Mouse (Mus musculus) monocyte, adult 5-6 weeks (primary cell): ENCODE measurements around the gene Cenpc1. TPM values are rescaled to one million over a fixed set of nuclear protein-coding genes. Genes with fewer than 3 reads are reported as not detected.

ENCODE experiments used
- ATAC-seq: fragments of 153-309, 156-312 bp; replicated peaks from 2 replicates; pipeline ENCODE4 v1.8.0; 2017; ENCODE audit warnings: mild to moderate bottlenecking; ENCODE audit not compliant: low TSS enrichment, insufficient number of reproducible peaks, severe bottlenecking, poor library complexity, low FRiP score
- total RNA-seq: library from RNA; stranded (forward); fragments of 200-1000, 200-491, 200-594 nt; gene quantifications from 3 replicates; pipeline ENCODE4 v1.2.3, GENCODE M21; 2017

Cenpc1 gene
- total RNA-seq, 1 experiment from 2014 or later = 19.4 TPM

- ATAC-seq = no peak
Observed at GRCm38 (mm10) chr5:86063501-86063900, 1.9 kb downstream of the Cenpc1 start.

GRCm38 (mm10) chr5:86029820-86030219 is 35.6 kb downstream of the Cenpc1 start:
- no peak for ATAC-seq

- no peak for ATAC-seq
Observed at GRCm38 (mm10) chr5:85996545-85997510, 68.6 kb downstream of the Cenpc1 start.

DNA sequence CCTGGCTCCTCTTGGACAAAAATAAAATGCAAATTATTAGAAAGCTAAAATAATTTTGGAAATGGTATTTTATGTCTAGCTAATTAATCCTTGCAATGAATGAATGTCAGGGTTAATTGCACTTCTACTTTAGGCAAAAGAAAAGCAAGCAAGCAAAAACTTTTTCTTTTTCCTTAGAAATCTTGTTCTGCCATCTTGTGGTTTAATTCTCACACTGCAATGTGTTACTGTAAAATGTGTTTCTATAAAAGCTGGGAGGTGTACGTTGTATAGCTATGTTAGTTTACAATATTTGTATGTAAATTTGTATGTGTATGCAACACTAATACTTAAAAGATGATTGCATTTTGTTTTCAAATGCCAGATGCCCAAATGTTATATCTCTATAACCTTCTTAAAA is 70.8 kb downstream of the Cenpc1 start:
- ATAC-seq = no peak

- ATAC-seq = no peak
Observed at GRCm38 (mm10) chr5:85992805-85993721, 72.3 kb downstream of the Cenpc1 start.

GRCm38 (mm10) chr5:85992055-85992454 is 73.3 kb downstream of the Cenpc1 start:
- no peak for ATAC-seq

- ATAC-seq = no peak
Observed at GRCm38 (mm10) chr5:85987516-85987863, 77.9 kb downstream of the Cenpc1 start.

DNA sequence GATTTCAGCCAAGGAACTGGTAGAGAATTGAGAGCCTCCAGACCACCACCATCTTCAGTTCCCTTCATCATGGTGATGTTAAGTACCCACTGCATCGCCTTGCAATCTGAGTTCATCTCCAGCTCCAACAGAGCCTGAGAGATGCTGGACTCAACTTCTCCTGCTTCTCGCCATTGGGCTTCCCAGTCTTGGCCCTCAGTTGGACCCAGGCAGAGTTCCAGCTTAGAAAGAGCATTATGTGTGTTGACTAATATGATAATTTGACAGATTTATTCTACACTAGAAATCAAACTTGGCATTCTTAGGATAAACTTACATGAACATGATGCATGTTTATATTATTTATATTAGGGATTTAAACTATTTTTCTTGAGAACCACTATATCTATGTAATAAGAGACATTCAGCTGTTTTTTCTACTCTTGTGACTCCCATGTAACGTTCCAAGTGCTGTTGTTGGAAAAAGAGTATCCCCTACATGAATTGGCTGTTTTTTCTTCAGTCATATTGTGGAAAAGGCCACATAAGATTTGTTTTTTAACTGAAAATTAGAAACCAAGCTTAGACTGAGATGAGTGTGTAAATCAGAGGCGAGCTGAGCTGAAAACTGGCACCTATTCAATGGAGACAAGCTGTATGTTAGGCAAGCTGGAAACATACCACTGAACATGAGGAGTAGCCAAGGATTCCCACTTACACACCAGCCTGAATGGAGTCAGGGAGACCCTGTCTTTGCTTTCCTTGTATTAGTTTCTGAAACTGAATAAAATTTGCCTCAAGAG is 78.5 kb downstream of the Cenpc1 start:
- ATAC-seq = no peak

- ATAC-seq = no peak
Observed at GRCm38 (mm10) chr5:85977646-85978426, 87.5 kb downstream of the Cenpc1 start.

GRCm38 (mm10) chr5:85962791-85963190 is 102.6 kb downstream of the Cenpc1 start:
- ATAC-seq = no peak

Other genes starting within 250 kb of the Cenpc1 start
- gene Stap1, start 6.2 kb upstream of the Cenpc1 start, total RNA-seq = 288 to 327 TPM (median 322 TPM) in 3 replicates
- 18.7 to 22.7 TPM (median 21.5 TPM) in 3 replicates for gene Uba6, start 107.2 kb upstream of the Cenpc1 start, total RNA-seq
- gene Gnrhr, start 132.3 kb upstream of the Cenpc1 start, total RNA-seq = not detected in 3 replicates
- gene Tmprss11c, start 223.7 kb upstream of the Cenpc1 start, total RNA-seq = not detected in 3 replicates